Mouse (Mus musculus): ENCODE results near the gene Cys1.

DNA sequence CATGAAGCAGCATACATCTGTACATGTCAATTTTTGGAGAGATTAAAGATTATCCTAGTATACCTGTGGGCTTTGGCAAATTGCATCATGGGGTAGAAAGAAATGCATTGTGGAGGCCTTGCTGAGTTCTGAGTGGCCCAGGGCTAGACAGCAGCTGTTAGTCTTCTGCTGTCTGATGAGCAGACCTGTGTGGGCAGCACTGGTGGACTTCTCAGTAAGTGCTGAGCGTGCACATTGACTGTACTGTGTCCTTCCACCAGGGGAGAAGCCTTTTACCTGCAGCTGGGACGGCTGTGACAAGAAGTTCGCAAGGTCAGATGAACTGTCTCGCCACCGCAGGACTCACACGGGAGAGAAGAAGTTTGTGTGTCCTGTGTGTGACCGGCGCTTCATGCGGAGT lies 21.7 kb downstream of the Cys1 start:
- TF ChIP-seq CTCF (IDR thresholded peaks at IDR 0.05; ENCODE audit: low read depth) (no peak), EP300 (IDR thresholded peaks at IDR 0.05; ENCODE audit: low read depth) (no peak)

All from liver, postnatal 0 days (tissue).